Mouse (Mus musculus): Measurements from ENCODE around the gene Tcl1b2. TPM values are rescaled to one million over a fixed set of nuclear protein-coding genes. Genes with fewer than 3 reads are reported as not detected.
A peak's percentile ranks its signal among the peaks of the same experiment; 100 is the strongest.
"Not testable (repeated sequence)": the region's sequence is repeated elsewhere in the genome, so short reads cannot be mapped to it uniquely, and the experiment has no call there.

Tcl1b2 gene
- total RNA-seq, 2 experiments from 2014 or later = 4.5 TPM; not detected in 1

GRCm38 (mm10) chr12:105159390-105159789 lies 13.6 kb downstream of the Tcl1b2 start, which contains the start of gene Tcl1b1:
Tcl1b1 (plus strand) TSS chr12:105159690.
- ATAC-seq (replicated peaks; ENCODE audit: low FRiP score, poor library complexity, severe bottlenecking) = no peak

GRCm38 (mm10) chr12:105166734-105167133 lies 20.9 kb downstream of the Tcl1b2 start:
- no peak for ATAC-seq (replicated peaks; ENCODE audit: low FRiP score, poor library complexity, severe bottlenecking)

GRCm38 (mm10) chr12:105173366-105173765 lies 27.6 kb downstream of the Tcl1b2 start:
- ATAC-seq (replicated peaks; ENCODE audit: low FRiP score, poor library complexity, severe bottlenecking) = no peak

GRCm38 (mm10) chr12:105174318-105174717 lies 28.5 kb downstream of the Tcl1b2 start:
- peak; percentile 65 for ATAC-seq (replicated peaks; ENCODE audit: low FRiP score, poor library complexity, severe bottlenecking)

- not testable (repeated sequence) for ATAC-seq (replicated peaks; ENCODE audit: low FRiP score, poor library complexity, severe bottlenecking)
These were observed 30.2 kb downstream of the Tcl1b2 start, which contains the start of gene Tcl1b5 for GRCm38 (mm10) chr12:105176044-105176443. Tcl1b5 (plus strand) TSS chr12:105176344.

GRCm38 (mm10) chr12:105181040-105181644 lies 35.3 kb downstream of the Tcl1b2 start:
- ATAC-seq (replicated peaks; ENCODE audit: low FRiP score, poor library complexity, severe bottlenecking) = not testable (repeated sequence)

GRCm38 (mm10) chr12:105188980-105189379 lies 43.2 kb downstream of the Tcl1b2 start:
- ATAC-seq (replicated peaks; ENCODE audit: low FRiP score, poor library complexity, severe bottlenecking) = peak; percentile 67; the same call in 1 of the 2 replicates

GRCm38 (mm10) chr12:105190743-105191142 lies 44.9 kb downstream of the Tcl1b2 start, which contains the start of gene Tcl1b3:
Tcl1b3 (plus strand) TSS chr12:105191043.
- not testable (repeated sequence) for ATAC-seq (replicated peaks; ENCODE audit: low FRiP score, poor library complexity, severe bottlenecking)

GRCm38 (mm10) chr12:105199684-105200497 lies 54.1 kb downstream of the Tcl1b2 start:
- ATAC-seq (replicated peaks; ENCODE audit: low FRiP score, poor library complexity, severe bottlenecking) = not testable (repeated sequence)

GRCm38 (mm10) chr12:105201657-105202056 lies 55.8 kb downstream of the Tcl1b2 start, which contains the start of gene Tcl1b4:
Tcl1b4 (plus strand) TSS chr12:105201957.
- not testable (repeated sequence) for ATAC-seq (replicated peaks; ENCODE audit: low FRiP score, poor library complexity, severe bottlenecking)

Other genes with a start within 250 kb of the Tcl1b2 start
- gene Syne3, start 136.2 kb upstream of the Tcl1b2 start, total RNA-seq (2015; ENCODE audit: low replicate concordance) = 19.7 and 20.9 TPM in 2 replicates
- gene Syne3, start 136.2 kb upstream of the Tcl1b2 start, total RNA-seq (2017; ENCODE audit: low replicate concordance) = 29.5 and 46.1 TPM in 2 replicates
- 285 and 316 TPM in 2 replicates for gene Glrx5, start 113.3 kb upstream of the Tcl1b2 start, total RNA-seq (2015; ENCODE audit: low replicate concordance)
- 129 and 154 TPM in 2 replicates for gene Glrx5, start 113.3 kb upstream of the Tcl1b2 start, total RNA-seq (2017; ENCODE audit: low replicate concordance)
- gene Tcl1b1, start 13.7 kb downstream of the Tcl1b2 start, total RNA-seq (2015; ENCODE audit: low replicate concordance) = not detected in 2 replicates
- not detected in 2 replicates for gene Tcl1b1, start 13.7 kb downstream of the Tcl1b2 start, total RNA-seq (2017; ENCODE audit: low replicate concordance)
- gene Tcl1b5, start 30.3 kb downstream of the Tcl1b2 start, total RNA-seq (2015; ENCODE audit: low replicate concordance) = not detected in 2 replicates
- not detected in 2 replicates for gene Tcl1b5, start 30.3 kb downstream of the Tcl1b2 start, total RNA-seq (2017; ENCODE audit: low replicate concordance)
- gene Tcl1b3, start 45.0 kb downstream of the Tcl1b2 start, total RNA-seq (2015; ENCODE audit: low replicate concordance) = not detected in 2 replicates
- gene Tcl1b3, start 45.0 kb downstream of the Tcl1b2 start, total RNA-seq (2017; ENCODE audit: low replicate concordance) = not detected in 2 replicates
- not detected in 2 replicates for gene Tcl1b4, start 55.9 kb downstream of the Tcl1b2 start, total RNA-seq (2015; ENCODE audit: low replicate concordance)
- not detected in 2 replicates for gene Tcl1b4, start 55.9 kb downstream of the Tcl1b2 start, total RNA-seq (2017; ENCODE audit: low replicate concordance)
- not detected in 2 replicates for gene Tcl1, start 76.8 kb downstream of the Tcl1b2 start, total RNA-seq (2015; ENCODE audit: low replicate concordance)
- gene Tcl1, start 76.8 kb downstream of the Tcl1b2 start, total RNA-seq (2017; ENCODE audit: low replicate concordance) = not detected in 2 replicates
- not detected in 2 replicates for gene Tunar, start 187.9 kb downstream of the Tcl1b2 start, total RNA-seq (2015; ENCODE audit: low replicate concordance)
- gene Tunar, start 187.9 kb downstream of the Tcl1b2 start, total RNA-seq (2017; ENCODE audit: low replicate concordance) = not detected in 2 replicates

All from erythroid progenitor cell, adult 5-6 weeks (primary cell).